Mouse (Mus musculus): ENCODE results near the gene Gpr180. TPM values are rescaled to one million over a fixed set of nuclear protein-coding genes. Genes with fewer than 3 reads are reported as not detected.

The Gpr180 gene
- polyA plus RNA-seq, 1 experiment from 2014 or later = 12.0 TPM

DNA sequence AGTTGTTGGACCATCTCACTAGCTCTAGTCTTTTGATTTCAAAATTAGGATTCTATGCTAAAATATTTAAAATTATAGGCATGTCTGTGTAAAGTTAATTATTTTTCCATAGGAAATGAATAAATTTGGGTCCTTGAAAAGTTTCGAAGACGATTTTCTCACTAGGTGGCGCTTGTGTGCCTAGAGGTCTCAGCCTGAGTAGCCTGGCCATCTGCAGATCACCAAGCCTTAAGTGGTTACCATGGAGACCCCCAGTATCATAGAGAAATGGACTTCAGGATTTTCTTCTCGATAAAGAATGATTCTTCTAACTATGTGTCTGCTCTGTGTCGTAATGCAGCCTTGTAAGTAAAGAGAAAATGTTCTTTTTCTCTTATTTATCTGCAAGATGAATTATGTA lies 72.7 kb downstream of the Gpr180 start:
- peaks cover 8% of the 10 kb centered on the region; the same call in 1 of the 2 replicates for H3K27me3 ChIP-seq
- WGBS (ENCODE audit: insufficient replicate concordance) = 16% methylated on average over 5 of the region's 5 CpGs
- no peak overlapping the region for H3K4me3 ChIP-seq (replicated peaks)
- no peak overlapping the region for H3K9ac ChIP-seq
- no peaks in the 10 kb centered on the region for H3K4me1 ChIP-seq (replicated peaks)
- H3K9me3 ChIP-seq (replicated peaks) = no peaks in the 10 kb centered on the region
- ATAC-seq (ENCODE audit: insufficient read depth) = no peak
- H3K27ac ChIP-seq (replicated peaks) = no peak overlapping the region
- H3K36me3 ChIP-seq (replicated peaks) = no peaks in the 10 kb centered on the region
- H3K4me2 ChIP-seq = no peak overlapping the region

DNA sequence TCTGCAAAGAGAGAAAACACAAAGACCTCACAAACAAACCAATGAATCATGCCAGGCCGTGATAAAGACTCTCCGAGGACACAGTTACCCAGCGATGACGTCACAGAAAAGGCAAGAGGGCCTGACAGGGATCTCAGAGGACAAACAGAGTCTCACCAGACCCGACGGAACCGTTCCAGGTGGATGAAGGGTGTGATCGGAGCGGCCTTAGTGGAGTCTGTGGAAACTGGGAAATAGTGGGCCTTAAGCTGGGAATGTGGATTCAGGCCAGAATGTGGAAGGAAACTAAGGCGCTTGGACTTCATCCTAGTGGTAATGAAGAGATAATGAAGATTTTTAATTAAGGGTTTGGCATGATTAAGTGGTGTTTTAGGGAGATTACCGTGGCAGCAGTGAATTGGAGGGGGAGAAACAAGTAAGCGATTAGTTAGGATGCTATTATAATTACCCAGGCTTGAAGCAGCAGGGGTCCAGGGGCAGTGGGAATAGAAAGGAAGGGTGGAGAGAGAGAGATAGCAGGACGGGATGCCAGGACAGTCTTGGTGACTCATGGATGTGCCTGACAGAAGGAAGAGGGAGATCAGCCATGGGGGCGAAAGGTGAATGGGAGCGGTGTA lies 75.3 kb downstream of the Gpr180 start:
- ATAC-seq (ENCODE audit: insufficient read depth) = no peak
- 70% methylated on average over 15 of the region's 15 CpGs for WGBS (ENCODE audit: insufficient replicate concordance)

More for the DNA sequence above, 75.3 kb downstream of the Gpr180 start:
- no peak overlapping the region for H3K4me2 ChIP-seq
- H3K4me1 ChIP-seq (replicated peaks) = no peaks in the 10 kb centered on the region
- no peak overlapping the region for H3K27ac ChIP-seq (replicated peaks)
- no peaks in the 10 kb centered on the region for H3K9me3 ChIP-seq (replicated peaks)
- H3K36me3 ChIP-seq (replicated peaks) = no peaks in the 10 kb centered on the region
- no peak overlapping the region for H3K4me3 ChIP-seq (replicated peaks)
- no peak overlapping the region for H3K9ac ChIP-seq
- peaks cover 8% of the 10 kb centered on the region; the same call in 1 of the 2 replicates for H3K27me3 ChIP-seq

Other genes starting within 250 kb of the Gpr180 start
- gene Dct, start 84.9 kb upstream of the Gpr180 start, polyA plus RNA-seq (2015; fragmentation: Nextera tagmentation; extraction: Ambion mirVana) = 0.26 and 0.32 TPM in 2 replicates
- gene Tgds, start 4.4 kb upstream of the Gpr180 start, polyA plus RNA-seq (2015; fragmentation: Nextera tagmentation; extraction: Ambion mirVana) = 13.3 and 13.5 TPM in 2 replicates
- gene Sox21, start 99.9 kb downstream of the Gpr180 start, polyA plus RNA-seq (2015; fragmentation: Nextera tagmentation; extraction: Ambion mirVana) = not detected in 2 replicates
- gene Gm9376, start 129.8 kb downstream of the Gpr180 start, polyA plus RNA-seq (2015; fragmentation: Nextera tagmentation; extraction: Ambion mirVana) = not detected in 2 replicates